ENCODE assay signal across 17 mouse cellular contexts in the genomic region with DNA sequence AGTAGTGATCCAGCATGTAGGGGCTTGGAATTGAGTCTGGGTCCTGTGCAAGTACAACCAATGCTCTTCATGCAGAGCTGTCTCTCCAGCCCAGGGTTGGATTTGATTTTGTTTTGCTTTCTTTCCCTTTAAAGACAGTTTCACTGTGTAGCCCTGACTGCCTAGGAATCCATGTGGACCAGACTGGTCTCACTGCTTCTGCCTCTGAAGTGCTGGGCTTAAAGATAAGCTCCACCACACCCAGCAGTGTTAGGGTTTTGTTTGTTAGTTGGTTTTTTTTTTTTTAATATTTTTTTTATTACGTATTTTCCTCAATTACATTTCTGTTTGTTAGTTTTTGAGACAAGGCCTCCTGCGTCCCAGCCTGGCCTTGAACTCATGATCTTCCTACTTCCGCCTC. TPM values are rescaled to one million over a fixed set of nuclear protein-coding genes. Genes with fewer than 3 reads are reported as not detected.
A peak's percentile ranks its signal among the peaks of the same experiment; 100 is the strongest.
DNase-seq lines count a peak whose midpoint lies in the region; ATAC-seq and TF ChIP-seq lines count a peak whose summit lies in the region.
"Had no signal": no experiment of that assay in that cellular context is flagged by ENCODE, and none has a peak within 500 bp of the region (broad histone marks: within the 10 kb centered on the region; RNA-seq: fewer than 3 reads in every experiment).

No protein-coding gene starts in this region.

- ATAC-seq in heart, embryonic 12.5 days (ENCODE audit: insufficient number of reproducible peaks, low FRiP score) = no peak
- no peak for ATAC-seq in midbrain, embryonic 11.5 days (ENCODE audit: low FRiP score)
- no peak for ATAC-seq in liver, embryonic 14.5 days (ENCODE audit: insufficient read depth)
- ATAC-seq in stomach, postnatal 0 days (ENCODE audit: low FRiP score, low TSS enrichment) = no peak
- ATAC-seq in kidney, embryonic 16.5 days (ENCODE audit: low FRiP score, low TSS enrichment) = no peak
- ATAC-seq: intestine, embryonic 16.5 days; midbrain, embryonic 13.5 days had no signal

- H3K4me3 ChIP-seq in heart, embryonic 12.5 days = no peak overlapping the region
- H3K4me3 ChIP-seq in midbrain, embryonic 11.5 days (ENCODE audit: low read depth, low read length) = no peak overlapping the region
- H3K4me3 ChIP-seq in midbrain, embryonic 10.5 days = no peak overlapping the region
- H3K4me3 ChIP-seq in liver, embryonic 14.5 days (ENCODE audit: insufficient read depth in 1 of 2, low read depth in 2 of 2, low read length in 2 of 2) = peak overlapping the region in 1 of 2 experiments; percentile 16; a peak in 1 of 4 replicates
- no peak overlapping the region for H3K4me3 ChIP-seq in stomach, postnatal 0 days (ENCODE audit: low read depth, low read length)
- H3K4me3 ChIP-seq in kidney, embryonic 16.5 days (ENCODE audit: low read length) = no peak overlapping the region
- H3K4me3 ChIP-seq: midbrain, embryonic 13.5 days; myocyte had no signal

- H3K27me3 ChIP-seq in heart, embryonic 12.5 days (replicated peaks) = no peaks in the 10 kb centered on the region
- H3K27me3 ChIP-seq in midbrain, embryonic 11.5 days (ENCODE audit: control insufficient read depth, insufficient read depth, low read length) = no peaks in the 10 kb centered on the region
- no peaks in the 10 kb centered on the region for H3K27me3 ChIP-seq in midbrain, embryonic 10.5 days (ENCODE audit: low read depth, poor library complexity, severe bottlenecking)
- no peaks in the 10 kb centered on the region for H3K27me3 ChIP-seq in liver, embryonic 14.5 days (ENCODE audit: control insufficient read depth, insufficient read depth, low read length)
- no peaks in the 10 kb centered on the region for H3K27me3 ChIP-seq in stomach, postnatal 0 days (ENCODE audit: control insufficient read depth, insufficient read depth, low read length)
- no peaks in the 10 kb centered on the region for H3K27me3 ChIP-seq in kidney, embryonic 16.5 days (ENCODE audit: insufficient read depth, low read length)
- H3K27me3 ChIP-seq: midbrain, embryonic 13.5 days had no signal

- H3K9ac ChIP-seq in heart, embryonic 12.5 days = no peak overlapping the region
- H3K9ac ChIP-seq in midbrain, embryonic 11.5 days (ENCODE audit: low read length) = no peak overlapping the region
- peak overlapping the region; percentile 47 for H3K9ac ChIP-seq in liver, embryonic 14.5 days (replicated peaks)
- 0 out of 2 replicates have a peak overlapping the region, but pooled peaks have one; percentile 13 for H3K9ac ChIP-seq in stomach, postnatal 0 days (ENCODE audit: low read length)
- H3K9ac ChIP-seq in kidney, embryonic 16.5 days (replicated peaks; ENCODE audit: low read length) = no peak overlapping the region
- H3K9ac ChIP-seq: hindbrain, embryonic 14.5 days; midbrain, embryonic 13.5 days had no signal

- H3K36me3 ChIP-seq in heart, embryonic 12.5 days = peaks cover 14% of the 10 kb centered on the region; the same call in 1 of the 2 replicates
- no peaks in the 10 kb centered on the region for H3K36me3 ChIP-seq in midbrain, embryonic 11.5 days (ENCODE audit: control insufficient read depth, insufficient read depth, low read length)
- peaks cover 26% of the 10 kb centered on the region for H3K36me3 ChIP-seq in midbrain, embryonic 10.5 days
- peaks cover 3% of the 10 kb centered on the region for H3K36me3 ChIP-seq in liver, embryonic 14.5 days (replicated peaks; ENCODE audit: control insufficient read depth, insufficient read depth, low read depth)
- no peaks in the 10 kb centered on the region for H3K36me3 ChIP-seq in stomach, postnatal 0 days (ENCODE audit: control insufficient read depth, insufficient read depth, low read length)
- 0 out of 2 replicates have a peak, but pooled peaks cover 5% of the 10 kb centered on the region for H3K36me3 ChIP-seq in kidney, embryonic 16.5 days (ENCODE audit: insufficient read depth, low read length)

- H3K27ac ChIP-seq in heart, embryonic 12.5 days (ENCODE audit: poor library complexity, severe bottlenecking) = peak overlapping the region; percentile 80
- no peak overlapping the region for H3K27ac ChIP-seq in midbrain, embryonic 11.5 days (ENCODE audit: low read depth, low read length)
- no peak overlapping the region for H3K27ac ChIP-seq in midbrain, embryonic 10.5 days (replicated peaks)
- peak overlapping the region; percentile 89 for H3K27ac ChIP-seq in liver, embryonic 14.5 days
- H3K27ac ChIP-seq in stomach, postnatal 0 days (replicated peaks) = peak overlapping the region; percentile 78
- no peak overlapping the region for H3K27ac ChIP-seq in kidney, embryonic 16.5 days (ENCODE audit: low read length)
- H3K27ac ChIP-seq: hindbrain, embryonic 14.5 days; kidney, postnatal 0 days; midbrain, embryonic 13.5 days had no signal

- no peak for TF ChIP-seq CTCF in liver, embryonic 14.5 days (IDR thresholded peaks at IDR 0.05; ENCODE audit: low read depth)
- no peak for TF ChIP-seq CTCF in stomach, postnatal 0 days (IDR thresholded peaks at IDR 0.05; ENCODE audit: low read depth)

- TF ChIP-seq EP300 in liver, embryonic 14.5 days (IDR thresholded peaks at IDR 0.05; ENCODE audit: low read depth) = peak; percentile 43; the same call in 1 of the 2 replicates
- TF ChIP-seq EP300 in stomach, postnatal 0 days (optimal IDR thresholded peaks at IDR 0.05) = no peak

- no peaks in the 10 kb centered on the region for H3K9me3 ChIP-seq in heart, embryonic 12.5 days (replicated peaks)
- H3K9me3 ChIP-seq in midbrain, embryonic 11.5 days (ENCODE audit: control insufficient read depth, low read length) = no peaks in the 10 kb centered on the region
- H3K9me3 ChIP-seq in midbrain, embryonic 10.5 days (replicated peaks) = no peaks in the 10 kb centered on the region
- H3K9me3 ChIP-seq in liver, embryonic 14.5 days (ENCODE audit: control insufficient read depth, low read length) = no peaks in the 10 kb centered on the region
- H3K9me3 ChIP-seq in stomach, postnatal 0 days (ENCODE audit: control insufficient read depth, low read length) = no peaks in the 10 kb centered on the region
- H3K9me3 ChIP-seq in kidney, embryonic 16.5 days (ENCODE audit: low read length) = no peaks in the 10 kb centered on the region
- H3K9me3 ChIP-seq: midbrain, embryonic 13.5 days had no signal

- 81% methylated on average over 3 of the region's 3 CpGs for WGBS in heart, embryonic 12.5 days
- 86% methylated on average over 3 of the region's 3 CpGs for WGBS in midbrain, embryonic 11.5 days
- WGBS in midbrain, embryonic 10.5 days = 88% methylated on average over 3 of the region's 3 CpGs
- 31% methylated on average over 3 of the region's 3 CpGs for WGBS in liver, embryonic 14.5 days (ENCODE audit: insufficient replicate concordance)
- WGBS in stomach, postnatal 0 days = 77% methylated on average over 3 of the region's 3 CpGs
- whole genome bisulfite sequencing in kidney, embryonic 16.5 days = 91% methylated on average over 3 of the region's 3 CpGs

- DNase-seq in heart, adult 18-20 months = no peak
- DNase-seq in midbrain, embryonic 11.5 days (ENCODE audit: low spot score, missing footprints) = peak; percentile 19
- no peak for DNase-seq in midbrain, embryonic 10.5 days (ENCODE audit: low spot score)
- peak in 1 of 3 experiments; percentile 54 for DNase-seq in liver, embryonic 14.5 days (ENCODE audit: low read depth in 3 of 3, low spot score in 3 of 3)
- DNase-seq in stomach, postnatal 0 days (ENCODE audit: low spot score) = no peak
- no peak for DNase-seq in thymus, postnatal 4 days
- DNase-seq: embryo, embryonic 11 days; gastrocnemius, postnatal 36 days; lung, postnatal 14 days; thymus, adult 18-20 months had no signal

- H3K4me2 ChIP-seq in heart, embryonic 12.5 days = peak overlapping the region; percentile 22
- H3K4me2 ChIP-seq in midbrain, embryonic 11.5 days = no peak overlapping the region
- H3K4me2 ChIP-seq in liver, embryonic 14.5 days (ENCODE audit: low read depth) = peak overlapping the region; percentile 55
- H3K4me2 ChIP-seq in stomach, postnatal 0 days (replicated peaks; ENCODE audit: low read depth) = 0 out of 2 replicates have a peak overlapping the region, but pooled peaks have one; percentile 17
- H3K4me2 ChIP-seq in kidney, embryonic 16.5 days (replicated peaks; ENCODE audit: low read depth, low read length) = no peak overlapping the region
- H3K4me2 ChIP-seq: hindbrain, embryonic 14.5 days; midbrain, embryonic 13.5 days had no signal

- peaks cover 42% of the 10 kb centered on the region for H3K4me1 ChIP-seq in heart, embryonic 12.5 days (replicated peaks)
- peaks cover 8% of the 10 kb centered on the region for H3K4me1 ChIP-seq in midbrain, embryonic 11.5 days (ENCODE audit: control insufficient read depth, insufficient read depth, low read length)
- peaks cover 43% of the 10 kb centered on the region for H3K4me1 ChIP-seq in midbrain, embryonic 10.5 days
- H3K4me1 ChIP-seq in liver, embryonic 14.5 days (replicated peaks; ENCODE audit: control insufficient read depth in 2 of 2, insufficient read depth in 2 of 2, low read length in 1 of 2) = peaks cover 43 to 52% of the 10 kb centered on the region in 2 experiments
- H3K4me1 ChIP-seq in stomach, postnatal 0 days (replicated peaks; ENCODE audit: control insufficient read depth, insufficient read depth) = peaks cover 9% of the 10 kb centered on the region; the same call in 1 of the 2 replicates
- peaks cover 21% of the 10 kb centered on the region for H3K4me1 ChIP-seq in kidney, embryonic 16.5 days (ENCODE audit: insufficient read depth, low read length)

RNA-seq across cellular contexts. Expression of gene Lsm10, which starts 2.9 kb away (rescaled TPM):
- polyA plus RNA-seq in heart, embryonic 12.5 days (2016; fragmentation: Nextera tagmentation; extraction: Ambion mirVana) = 36.3 and 41.2 TPM in 2 replicates
- total RNA-seq in heart, adult 18-20 months (2021) = 10 to 100 TPM; 13.3 to 15.3 TPM
- polyA plus RNA-seq in midbrain, embryonic 11.5 days (2014; fragmentation: Nextera tagmentation; extraction: Ambion mirVana) = 40.8 and 45.7 TPM in 2 replicates
- polyA plus RNA-seq in midbrain, embryonic 10.5 days (2016; fragmentation: Nextera tagmentation; extraction: Ambion mirVana) = 48.6 and 49.1 TPM in 2 replicates
- 20.1 and 20.3 TPM in 2 replicates for polyA plus RNA-seq in liver, embryonic 14.5 days (2012; rRNA removed)
- polyA plus RNA-seq in liver, embryonic 14.5 days (2014; fragmentation: Nextera tagmentation; extraction: Ambion mirVana) = 24.4 and 25.9 TPM in 2 replicates
- polyA plus RNA-seq in stomach, postnatal 0 days (2015; fragmentation: Nextera tagmentation; extraction: Ambion mirVana) = 41.8 and 46.5 TPM in 2 replicates
- polyA plus RNA-seq in kidney, embryonic 16.5 days (2015; fragmentation: Nextera tagmentation; extraction: Ambion mirVana) = 55.3 and 59.3 TPM in 2 replicates

RNA-seq across cellular contexts. Expression of gene Stk40, which starts 4.4 kb away (rescaled TPM):
- 35.0 and 35.2 TPM in 2 replicates for polyA plus RNA-seq in heart, embryonic 12.5 days (2016; fragmentation: Nextera tagmentation; extraction: Ambion mirVana)
- 10 to 100 TPM; 41.4 to 52.6 TPM for total RNA-seq in heart, adult 18-20 months (2021)
- polyA plus RNA-seq in midbrain, embryonic 11.5 days (2014; fragmentation: Nextera tagmentation; extraction: Ambion mirVana) = 20.8 and 25.4 TPM in 2 replicates
- 45.0 and 48.9 TPM in 2 replicates for polyA plus RNA-seq in midbrain, embryonic 10.5 days (2016; fragmentation: Nextera tagmentation; extraction: Ambion mirVana)
- 4.3 and 5.6 TPM in 2 replicates for polyA plus RNA-seq in liver, embryonic 14.5 days (2012; rRNA removed)
- 8.2 and 9.0 TPM in 2 replicates for polyA plus RNA-seq in liver, embryonic 14.5 days (2014; fragmentation: Nextera tagmentation; extraction: Ambion mirVana)
- polyA plus RNA-seq in stomach, postnatal 0 days (2015; fragmentation: Nextera tagmentation; extraction: Ambion mirVana) = 17.3 and 20.2 TPM in 2 replicates
- polyA plus RNA-seq in kidney, embryonic 16.5 days (2015; fragmentation: Nextera tagmentation; extraction: Ambion mirVana) = 43.9 and 44.5 TPM in 2 replicates

RNA-seq across cellular contexts. Expression of gene Oscp1, which starts 41.0 kb away (rescaled TPM):
- 5.9 and 7.7 TPM in 2 replicates for polyA plus RNA-seq in heart, embryonic 12.5 days (2016; fragmentation: Nextera tagmentation; extraction: Ambion mirVana)
- 1 to 10 TPM; 2.3 to 2.4 TPM for total RNA-seq in heart, adult 18-20 months (2021)
- 22.5 and 25.9 TPM in 2 replicates for polyA plus RNA-seq in midbrain, embryonic 11.5 days (2014; fragmentation: Nextera tagmentation; extraction: Ambion mirVana)
- 33.2 and 34.7 TPM in 2 replicates for polyA plus RNA-seq in midbrain, embryonic 10.5 days (2016; fragmentation: Nextera tagmentation; extraction: Ambion mirVana)
- 0.29 and 0.31 TPM in 2 replicates for polyA plus RNA-seq in liver, embryonic 14.5 days (2012; rRNA removed)
- polyA plus RNA-seq in liver, embryonic 14.5 days (2014; fragmentation: Nextera tagmentation; extraction: Ambion mirVana) = 1.4 and 1.8 TPM in 2 replicates
- 3.6 and 5.1 TPM in 2 replicates for polyA plus RNA-seq in stomach, postnatal 0 days (2015; fragmentation: Nextera tagmentation; extraction: Ambion mirVana)
- 19.6 TPM in 2 replicates for polyA plus RNA-seq in kidney, embryonic 16.5 days (2015; fragmentation: Nextera tagmentation; extraction: Ambion mirVana)

RNA-seq across cellular contexts. Expression of gene Eva1b, which starts 48.2 kb away (rescaled TPM):
- 30.6 and 31.2 TPM in 2 replicates for polyA plus RNA-seq in heart, embryonic 12.5 days (2016; fragmentation: Nextera tagmentation; extraction: Ambion mirVana)
- 1 to 10 TPM; 8.8 to 9.5 TPM for total RNA-seq in heart, adult 18-20 months (2021)
- polyA plus RNA-seq in midbrain, embryonic 11.5 days (2014; fragmentation: Nextera tagmentation; extraction: Ambion mirVana) = 22.4 and 24.8 TPM in 2 replicates
- 22.1 and 25.0 TPM in 2 replicates for polyA plus RNA-seq in midbrain, embryonic 10.5 days (2016; fragmentation: Nextera tagmentation; extraction: Ambion mirVana)
- 11.9 and 14.8 TPM in 2 replicates for polyA plus RNA-seq in liver, embryonic 14.5 days (2012; rRNA removed)
- 11.0 and 12.0 TPM in 2 replicates for polyA plus RNA-seq in liver, embryonic 14.5 days (2014; fragmentation: Nextera tagmentation; extraction: Ambion mirVana)
- polyA plus RNA-seq in stomach, postnatal 0 days (2015; fragmentation: Nextera tagmentation; extraction: Ambion mirVana) = 39.7 and 39.9 TPM in 2 replicates
- polyA plus RNA-seq in kidney, embryonic 16.5 days (2015; fragmentation: Nextera tagmentation; extraction: Ambion mirVana) = 99.9 and 103 TPM in 2 replicates

RNA-seq across cellular contexts. Expression of gene Mrps15, which starts 52.6 kb away (rescaled TPM):
- 142 and 146 TPM in 2 replicates for polyA plus RNA-seq in heart, embryonic 12.5 days (2016; fragmentation: Nextera tagmentation; extraction: Ambion mirVana)
- 10 to 100 TPM; 78.7 to 80.8 TPM for total RNA-seq in heart, adult 18-20 months (2021)
- polyA plus RNA-seq in midbrain, embryonic 11.5 days (2014; fragmentation: Nextera tagmentation; extraction: Ambion mirVana) = 140 and 155 TPM in 2 replicates
- 138 and 153 TPM in 2 replicates for polyA plus RNA-seq in midbrain, embryonic 10.5 days (2016; fragmentation: Nextera tagmentation; extraction: Ambion mirVana)
- 23.3 and 41.3 TPM in 2 replicates for polyA plus RNA-seq in liver, embryonic 14.5 days (2012; rRNA removed)
- polyA plus RNA-seq in liver, embryonic 14.5 days (2014; fragmentation: Nextera tagmentation; extraction: Ambion mirVana) = 88.4 and 99.5 TPM in 2 replicates
- 81.9 and 90.0 TPM in 2 replicates for polyA plus RNA-seq in stomach, postnatal 0 days (2015; fragmentation: Nextera tagmentation; extraction: Ambion mirVana)
- 130 and 146 TPM in 2 replicates for polyA plus RNA-seq in kidney, embryonic 16.5 days (2015; fragmentation: Nextera tagmentation; extraction: Ambion mirVana)

Comparison
In these comparisons a context has a peak if more than half of its experiments do, and no peak if none do; other contexts are left out.
1. H3K27ac ChIP-seq: peak in heart, embryonic 12.5 days (single experiment), liver, embryonic 14.5 days (single experiment) and stomach, postnatal 0 days (single experiment); none in midbrain, embryonic 11.5 days (single experiment), midbrain, embryonic 10.5 days (single experiment) and kidney, embryonic 16.5 days (single experiment).
2. H3K4me2 ChIP-seq: peak in heart, embryonic 12.5 days (single experiment), liver, embryonic 14.5 days (single experiment) and stomach, postnatal 0 days (single experiment); none in midbrain, embryonic 11.5 days (single experiment) and kidney, embryonic 16.5 days (single experiment).
3. H3K9ac ChIP-seq: peak in liver, embryonic 14.5 days (single experiment) and stomach, postnatal 0 days (single experiment); none in heart, embryonic 12.5 days (single experiment), midbrain, embryonic 11.5 days (single experiment) and kidney, embryonic 16.5 days (single experiment).